Mouse (Mus musculus) CD8-positive naive resting alpha-beta T cell, adult 2 months (primary cell): ENCODE measurements around the gene Cldn18.

ENCODE experiments used
- DNase-seq, 2 experiments: peaks; one replicate each; pipeline ENCODE4 v3.0.0; 2022; ENCODE audit warnings: low read depth in 2 of 2, low spot score in 2 of 2

The Cldn18 gene

DNA sequence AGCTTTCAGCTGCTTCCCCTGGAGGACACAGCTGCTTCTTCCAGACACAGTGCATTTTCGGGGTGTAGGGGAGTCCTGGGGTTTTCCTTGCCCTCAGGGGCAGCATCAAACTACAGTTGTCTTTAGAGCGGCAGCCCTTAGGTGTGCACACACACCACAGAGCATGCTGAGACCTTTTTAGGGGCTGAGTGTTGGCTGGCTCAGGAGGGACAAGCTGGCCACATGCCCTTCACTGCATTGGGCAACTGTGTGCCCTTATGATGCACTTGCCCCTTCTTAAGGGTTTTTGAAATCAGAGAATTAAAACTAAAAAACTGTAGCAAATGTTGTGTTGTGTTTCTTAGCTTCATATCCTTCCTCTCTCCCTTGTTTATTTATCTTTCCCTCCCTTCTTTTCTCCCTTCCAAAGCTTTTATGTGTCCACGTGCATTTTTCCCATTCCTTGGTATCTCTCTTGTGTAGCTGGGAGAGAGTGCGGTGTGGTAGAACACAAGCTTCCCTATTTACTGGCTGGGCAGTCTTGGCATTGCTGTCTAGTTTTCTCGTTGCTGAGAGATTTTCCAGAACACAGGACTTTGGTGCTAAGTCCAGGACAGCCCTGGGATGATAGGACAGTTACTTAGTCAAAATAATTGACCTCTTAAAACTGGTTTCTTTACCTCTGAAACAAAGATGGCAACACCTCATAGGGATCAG lies 31.4 kb downstream of the Cldn18 start:
- DNase-seq, result no peak

DNA sequence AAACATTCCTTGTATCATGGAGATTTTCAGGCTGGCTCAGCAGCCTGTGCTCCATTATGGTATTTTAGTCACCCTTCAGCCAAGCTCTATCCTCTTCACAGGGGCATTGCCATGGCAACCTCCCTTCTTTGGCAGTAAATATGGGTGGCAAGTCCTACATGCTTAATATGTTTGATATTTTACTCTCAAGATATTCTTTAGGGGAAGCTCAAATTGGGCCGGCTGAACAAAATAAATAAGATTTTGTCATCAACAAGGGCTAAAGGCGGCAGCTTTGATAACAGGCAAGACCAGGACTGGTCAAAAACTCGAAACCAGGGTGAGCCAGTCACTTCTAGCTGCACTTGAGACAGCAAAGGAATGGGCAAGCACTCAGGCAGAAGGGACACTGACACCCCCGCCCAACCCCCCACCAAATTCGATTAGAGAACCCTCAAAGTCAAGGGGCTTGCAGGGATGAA lies 32.0 kb downstream of the Cldn18 start:
- DNase-seq, result no peak

- no peak for DNase-seq
These were observed 35.0 kb downstream of the Cldn18 start for GRCm38 (mm10) chr9:99681980-99682570.

DNA sequence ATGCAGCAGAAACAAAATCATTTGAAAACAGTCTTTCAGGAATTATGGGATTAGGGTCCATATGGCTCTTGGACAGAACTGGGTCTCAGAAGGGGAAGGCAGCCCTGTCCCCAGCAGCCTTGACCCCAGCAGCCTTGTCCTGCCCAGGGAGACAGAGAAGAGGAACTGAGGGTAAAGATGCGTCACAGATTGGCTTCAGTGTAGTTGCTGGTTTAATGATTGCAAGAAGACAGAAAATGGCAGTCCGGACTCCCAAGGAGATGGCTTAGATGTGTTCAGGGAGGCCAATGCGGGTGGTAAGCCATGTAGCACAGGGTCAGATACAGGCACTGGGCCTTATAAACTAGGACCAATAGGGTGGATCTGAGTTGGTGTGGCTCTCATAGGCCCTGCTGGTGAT lies 41.4 kb downstream of the Cldn18 start:
- DNase-seq, result no peak

- no peak for DNase-seq
These were observed 45.5 kb downstream of the Cldn18 start for GRCm38 (mm10) chr9:99671603-99672002.

GRCm38 (mm10) chr9:99667596-99667995 lies 49.5 kb downstream of the Cldn18 start:
- DNase-seq, result no peak

DNA sequence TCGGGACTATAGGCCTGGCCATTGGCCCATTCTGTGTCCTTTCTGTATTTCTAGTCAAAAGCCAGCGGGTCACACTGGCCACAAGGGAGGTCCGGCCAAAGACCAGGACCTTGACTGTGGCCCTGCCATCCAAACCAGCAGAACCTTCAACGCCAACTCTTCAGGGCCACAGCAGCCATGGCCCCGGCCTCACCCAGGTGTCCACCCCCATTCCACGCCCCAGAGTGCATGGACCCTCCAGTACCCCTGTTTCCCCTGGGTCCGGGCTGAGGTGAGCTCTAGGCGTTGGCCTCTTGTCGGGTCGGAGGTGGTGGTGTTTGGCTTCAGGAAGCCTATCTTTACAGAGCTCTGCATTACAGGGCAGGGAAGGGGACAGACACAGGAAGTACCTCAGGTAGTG lies 54.2 kb downstream of the Cldn18 start:
- DNase-seq, result no peak

DNA sequence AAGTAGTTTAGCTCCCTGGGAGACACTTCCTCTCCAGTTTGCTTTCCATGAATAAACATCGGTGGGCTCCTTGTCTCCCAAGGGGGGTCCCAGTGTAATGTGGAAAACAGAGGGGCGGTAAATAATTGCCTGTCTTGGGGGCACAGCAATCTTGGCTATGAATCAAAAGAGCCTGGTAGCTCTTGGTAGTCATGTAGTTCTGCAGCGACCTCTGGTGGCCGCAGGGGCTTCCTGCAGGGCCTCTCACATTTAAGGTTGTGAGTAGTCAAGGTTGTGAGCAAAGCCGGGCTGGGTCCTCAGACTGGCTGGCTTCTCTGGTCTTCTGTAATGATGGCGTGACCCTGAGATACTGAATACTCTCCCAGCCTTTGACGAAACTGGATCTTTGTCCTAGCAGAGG lies 54.7 kb downstream of the Cldn18 start:
- DNase-seq, result no peak

GRCm38 (mm10) chr9:99661606-99662166 lies 55.4 kb downstream of the Cldn18 start:
- no peak for DNase-seq

GRCm38 (mm10) chr9:99660756-99661155 lies 56.3 kb downstream of the Cldn18 start:
- no peak for DNase-seq

- DNase-seq, result no peak
These were observed 71.0 kb downstream of the Cldn18 start for GRCm38 (mm10) chr9:99646102-99646501.

- DNase-seq, result no peak
These were observed 71.7 kb downstream of the Cldn18 start for GRCm38 (mm10) chr9:99645416-99645815.

GRCm38 (mm10) chr9:99639957-99640356 lies 77.1 kb downstream of the Cldn18 start:
- no peak for DNase-seq
